Mouse (Mus musculus) frontal cortex, postnatal 14 days (tissue): Measurements from ENCODE around the gene Efcab11.
A peak's percentile ranks its signal among the peaks of the same experiment; 100 is the strongest.

ENCODE experiments used
- DNase-seq, 2 experiments: peaks; one replicate each; pipeline ENCODE4 v3.0.0; 2022; ENCODE audit warnings: low spot score in 2 of 2

The Efcab11 gene

DNA sequence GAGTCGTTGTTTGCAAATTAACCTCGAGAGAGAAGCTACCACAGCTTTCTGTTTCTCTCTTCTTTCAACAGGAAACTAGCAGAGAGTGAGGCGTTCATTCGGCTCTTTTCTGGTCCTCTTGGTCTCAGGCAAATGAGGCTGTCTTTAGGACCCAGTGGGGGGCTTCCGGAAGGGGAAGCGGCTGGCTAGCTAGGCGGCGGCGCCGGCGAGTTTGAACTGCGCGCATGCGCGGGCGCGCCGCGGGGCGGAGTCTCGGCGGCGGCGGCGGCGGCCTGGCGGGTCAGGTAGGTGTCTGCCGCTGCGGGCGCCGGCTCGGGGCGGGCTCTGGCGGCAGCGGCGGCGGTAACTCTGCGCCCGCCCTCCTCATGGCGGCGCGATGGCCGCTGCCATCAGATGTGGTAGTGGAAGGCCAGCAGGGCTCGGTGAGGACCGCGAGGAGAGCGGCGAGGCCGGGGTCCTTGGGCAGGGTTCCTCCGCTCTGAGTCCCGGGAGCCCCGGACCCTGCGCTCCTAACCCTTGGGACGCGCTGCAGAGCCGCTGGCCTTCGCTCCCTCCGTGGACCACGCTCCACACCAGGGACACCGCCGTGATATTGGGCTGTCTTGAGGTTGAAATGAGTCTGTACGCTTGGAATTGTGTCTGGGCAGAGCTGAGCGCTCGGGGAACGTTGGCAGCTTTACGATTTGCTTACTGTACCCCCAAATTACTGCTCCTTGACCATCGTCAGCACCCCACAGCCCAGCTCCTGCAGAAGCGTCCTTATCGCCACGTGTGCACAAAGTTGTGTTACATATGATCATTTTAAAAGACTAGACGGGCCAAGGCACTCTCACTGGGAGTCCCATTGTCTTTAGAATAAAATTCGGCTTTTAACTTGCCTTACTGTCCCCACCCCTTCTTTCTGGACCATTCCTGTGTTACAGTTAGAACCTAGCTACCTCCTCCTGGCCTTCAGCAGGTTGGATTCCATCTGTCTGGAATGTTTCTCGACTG lies at the start of gene Efcab11, which contains the start of gene Tdp1:
Gene Efcab11 (minus strand): TSS at position 171 of the 993 bp plus-strand sequence.
Gene Tdp1 (plus strand): TSS at position 249 of the 993 bp plus-strand sequence.
- DNase-seq = peak; percentile 79 to 83

DNA sequence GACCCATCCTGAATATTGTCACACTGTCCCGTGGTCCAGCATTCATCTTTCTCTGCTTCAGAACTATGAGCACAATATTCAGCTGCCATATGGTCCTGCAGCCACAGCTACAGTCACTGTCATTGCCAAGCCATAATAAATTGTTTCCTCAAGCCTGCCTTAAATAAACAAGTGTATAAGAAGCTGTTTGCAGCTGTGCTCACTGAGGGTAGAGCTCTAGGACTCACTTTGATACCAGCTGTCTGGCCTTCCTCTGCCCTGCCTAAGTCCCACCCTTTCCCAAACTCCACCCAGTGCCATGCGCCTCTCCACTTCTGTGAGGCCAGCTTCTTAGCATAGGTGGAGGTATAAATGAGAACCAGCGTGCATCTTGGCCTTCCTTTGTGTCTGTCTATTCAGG lies 49.4 kb upstream of the Efcab11 start:
- no peak for DNase-seq

DNA sequence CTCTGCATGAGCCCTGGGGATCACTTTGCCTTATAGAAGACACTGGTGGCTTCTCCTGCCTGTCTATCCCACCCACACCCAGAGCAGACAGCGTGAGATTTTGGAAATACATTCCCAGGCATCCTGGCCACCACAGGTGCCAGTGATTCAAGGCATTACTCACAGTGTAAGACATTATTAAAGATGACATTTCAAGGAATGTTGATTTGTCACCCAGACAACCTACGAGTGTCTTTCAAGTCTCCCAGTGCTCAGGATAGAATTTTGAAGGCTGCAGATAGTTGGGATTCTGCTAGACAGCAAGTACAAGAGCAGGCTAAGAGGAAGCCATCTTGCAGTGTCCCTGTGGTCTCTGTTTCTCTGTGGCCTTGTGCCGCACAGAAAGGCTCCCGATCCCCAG lies 48.0 kb upstream of the Efcab11 start:
- no peak for DNase-seq

DNA sequence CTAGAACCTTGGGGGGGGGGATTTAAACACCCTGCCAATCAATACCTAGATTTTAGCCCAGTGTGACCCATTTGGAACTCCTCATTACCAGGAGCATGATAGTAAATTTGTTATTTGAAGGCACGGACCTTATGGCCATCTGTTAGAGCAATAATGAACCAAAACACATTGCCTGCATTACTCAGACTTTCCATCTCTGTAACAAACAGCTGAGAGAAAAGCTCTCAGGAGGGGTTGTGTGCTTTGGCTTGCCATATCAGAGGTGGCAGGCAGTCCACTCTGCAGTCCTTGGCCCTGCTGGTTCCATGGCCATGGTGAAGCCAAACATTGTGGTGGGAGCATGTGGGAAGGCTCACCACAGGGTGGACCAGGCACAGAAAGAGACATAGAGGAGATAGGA lies 44.9 kb upstream of the Efcab11 start:
- DNase-seq = no peak

DNA sequence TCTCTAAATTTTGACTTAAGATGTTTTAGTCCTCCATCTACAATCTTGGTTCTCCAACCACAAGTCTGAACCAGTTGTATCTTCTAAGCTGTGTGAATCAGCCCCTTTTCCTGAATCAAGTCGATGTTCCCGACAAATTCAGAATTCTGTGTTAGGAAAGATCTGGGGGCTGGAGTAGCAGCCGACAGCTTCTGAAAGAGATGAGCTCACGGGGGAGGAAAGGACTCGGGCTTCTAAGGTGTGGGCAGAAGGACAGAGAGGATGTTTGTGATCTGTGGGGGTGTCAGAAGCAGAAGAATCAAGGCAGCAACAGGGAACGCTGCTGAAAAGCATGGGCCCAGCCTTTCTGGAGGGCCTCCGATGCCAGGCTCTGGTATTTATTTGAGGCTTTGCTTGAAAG lies 44.1 kb upstream of the Efcab11 start:
- peak in 1 of 2 experiments; percentile 27 for DNase-seq

DNA sequence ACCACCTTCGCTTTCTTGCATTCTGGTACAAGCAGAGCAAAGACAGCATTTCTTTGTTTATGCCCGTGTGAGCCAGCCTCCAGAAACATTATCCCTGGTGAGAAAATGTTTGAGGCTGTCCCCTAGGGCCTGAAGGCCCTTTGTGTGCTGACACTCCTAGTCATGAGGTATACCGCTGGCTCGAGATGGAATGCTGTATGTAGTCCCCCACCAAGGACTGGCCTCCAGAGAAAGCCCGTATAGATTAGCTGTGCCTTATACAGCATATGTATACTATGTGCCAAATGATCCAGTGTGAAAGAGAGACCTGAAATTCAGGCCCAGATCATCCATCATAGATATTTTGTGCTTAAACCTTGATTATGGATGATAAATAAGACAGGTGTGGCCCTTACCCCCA lies 39.5 kb upstream of the Efcab11 start:
- DNase-seq = no peak

DNA sequence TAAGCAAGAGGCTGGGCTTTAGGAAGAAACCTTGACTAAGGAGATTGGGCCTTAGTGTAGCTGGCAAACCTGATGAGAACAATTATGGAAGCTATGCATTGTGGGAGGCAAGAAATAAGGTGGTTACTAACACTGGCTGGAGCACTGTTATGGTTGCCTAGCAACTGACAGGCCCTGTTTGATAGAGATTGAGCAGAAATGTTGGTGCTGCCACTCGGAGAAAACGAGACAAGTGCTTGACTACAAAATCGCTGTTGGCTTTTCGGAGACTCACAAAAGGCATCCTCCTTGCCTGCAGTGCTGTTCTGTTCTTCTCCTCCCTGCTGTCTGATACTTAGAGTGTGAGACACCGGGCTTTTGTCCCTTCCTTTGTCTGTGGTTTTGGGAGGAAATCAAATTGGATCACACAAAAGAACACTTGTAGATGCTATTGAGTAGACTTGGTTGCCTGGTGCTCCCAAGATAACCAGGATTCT lies 38.9 kb upstream of the Efcab11 start:
- no peak for DNase-seq

DNA sequence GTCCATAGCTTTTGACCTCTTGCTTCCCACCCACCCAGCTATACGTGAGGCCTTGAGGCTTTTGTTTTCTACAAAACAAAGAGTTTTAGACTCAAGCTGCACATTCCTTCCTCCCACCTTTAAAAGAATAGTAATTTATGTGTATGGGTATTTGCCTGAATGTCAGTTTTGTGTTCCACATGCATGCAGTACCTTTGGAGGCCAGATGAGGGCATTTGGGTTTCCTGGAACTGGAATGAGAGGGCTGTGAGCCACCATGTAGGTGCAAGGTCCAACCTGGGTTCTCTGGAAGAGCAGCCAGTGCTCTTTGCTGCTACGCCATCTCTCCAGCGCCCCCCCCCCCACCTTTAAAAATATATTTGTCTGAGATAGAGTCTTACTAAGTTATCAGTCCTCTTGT lies 36.8 kb upstream of the Efcab11 start:
- DNase-seq = no peak

DNA sequence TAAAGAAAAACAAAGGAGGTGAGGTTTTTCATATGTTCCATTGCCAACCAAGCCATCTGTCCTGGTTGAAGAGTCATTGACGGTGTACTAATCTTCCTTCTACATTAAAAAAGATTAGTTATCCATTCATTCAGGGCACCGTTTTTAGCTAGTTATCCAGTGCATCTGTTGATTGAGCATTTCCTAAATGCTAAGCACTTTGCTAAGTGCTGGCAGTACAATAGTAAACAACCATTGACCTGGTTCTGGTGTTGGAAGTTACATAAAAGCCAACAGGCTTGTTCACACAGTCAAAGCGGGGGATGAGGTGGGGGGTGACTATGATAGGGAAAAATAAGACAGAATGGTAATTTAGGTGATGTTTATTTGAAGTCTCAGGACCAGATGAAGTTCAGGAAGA lies 35.4 kb upstream of the Efcab11 start:
- DNase-seq = no peak

DNA sequence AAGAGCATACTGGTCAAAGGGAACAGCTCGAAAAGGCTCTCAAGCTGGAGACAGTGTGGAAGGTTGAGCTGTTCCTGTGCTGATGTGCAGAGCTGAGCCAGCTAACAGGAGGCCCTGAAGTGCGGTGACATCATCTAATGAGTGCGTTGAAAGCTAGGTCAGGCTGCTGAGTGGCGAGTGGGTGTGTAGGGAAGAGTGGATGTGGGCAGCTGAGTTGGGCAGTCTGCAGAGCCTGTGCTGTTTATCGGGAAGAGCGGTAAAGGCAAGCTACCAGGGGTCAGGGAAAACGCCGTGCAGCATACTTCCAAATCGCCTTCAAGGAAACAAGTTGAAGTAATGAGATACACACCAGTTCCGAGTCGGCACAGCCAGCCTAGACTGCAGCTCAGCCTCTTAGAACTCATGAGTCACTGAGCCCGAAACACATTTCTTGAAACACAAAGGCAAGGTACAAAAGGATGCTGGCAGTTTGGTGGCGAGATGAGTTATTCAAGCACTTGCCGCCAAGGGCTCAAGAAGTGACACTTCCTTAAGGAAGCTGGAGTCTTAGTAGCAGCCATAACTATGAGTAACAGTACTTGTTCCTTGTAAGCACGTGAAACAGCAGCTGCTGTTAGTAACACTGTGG lies 33.7 kb upstream of the Efcab11 start:
- no peak for DNase-seq

DNA sequence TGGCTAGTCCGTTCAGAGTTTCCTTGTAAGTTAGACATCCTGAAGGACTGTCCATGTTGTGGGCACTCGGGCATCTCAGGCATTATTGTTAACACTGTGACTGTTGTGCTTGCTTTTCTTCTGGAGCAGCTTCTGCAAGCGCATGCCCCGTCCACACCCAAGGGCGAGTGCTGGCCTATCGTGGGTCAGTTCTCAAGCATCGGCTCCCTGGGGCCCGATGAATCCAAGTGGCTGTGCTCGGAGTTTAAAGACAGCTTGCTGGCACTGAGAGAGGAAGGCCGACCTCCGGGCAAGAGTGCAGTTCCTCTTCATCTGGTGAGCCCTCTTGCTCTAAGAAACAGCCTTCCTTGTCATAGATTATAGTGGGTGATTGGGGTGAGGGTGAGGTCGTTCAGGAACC lies 27.2 kb upstream of the Efcab11 start:
- DNase-seq = no peak

DNA sequence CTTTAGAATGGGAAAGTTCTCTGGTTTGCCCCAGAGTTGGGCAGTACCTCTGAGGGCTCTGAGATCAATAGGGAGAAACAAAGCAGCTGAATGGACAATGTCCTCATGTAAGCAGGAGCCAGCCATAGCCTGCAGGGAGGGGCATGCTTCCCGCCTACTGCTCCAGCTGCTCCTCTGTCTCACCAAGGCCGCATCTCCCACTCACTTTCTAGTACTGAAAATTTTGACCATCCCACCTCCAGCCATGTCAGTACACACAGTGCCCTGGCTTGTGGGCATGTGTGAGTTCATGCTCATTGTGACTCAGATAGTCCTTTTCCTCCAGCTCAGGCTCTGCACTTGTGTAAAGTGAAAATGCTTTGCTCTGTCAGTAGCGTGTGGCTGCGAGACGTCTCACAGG lies 20.3 kb upstream of the Efcab11 start:
- no peak for DNase-seq

DNA sequence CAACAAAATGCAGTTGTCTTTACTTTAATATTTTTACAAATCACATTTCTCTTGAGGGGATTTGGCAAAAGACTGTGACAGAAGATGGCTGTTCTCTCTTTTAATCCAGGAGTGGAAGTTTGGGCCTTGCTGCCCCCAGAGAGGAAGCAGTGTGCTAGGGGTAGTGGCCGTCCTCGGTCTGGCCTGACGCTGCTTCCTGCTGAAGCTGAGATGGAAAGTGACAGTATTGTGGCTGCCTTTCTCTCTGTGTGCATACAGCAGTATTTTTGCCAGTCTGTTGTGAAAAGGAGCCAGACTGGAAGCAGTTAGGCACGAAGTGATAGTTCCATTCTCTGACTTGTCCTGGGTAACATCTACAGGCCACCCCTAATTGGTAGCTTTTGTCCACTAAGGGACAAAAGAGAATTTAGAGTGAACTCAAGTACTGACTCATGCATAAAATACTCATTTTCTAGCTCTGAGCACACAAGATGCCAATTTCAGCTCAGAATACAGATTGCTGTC lies 18.7 kb upstream of the Efcab11 start:
- DNase-seq = no peak

DNA sequence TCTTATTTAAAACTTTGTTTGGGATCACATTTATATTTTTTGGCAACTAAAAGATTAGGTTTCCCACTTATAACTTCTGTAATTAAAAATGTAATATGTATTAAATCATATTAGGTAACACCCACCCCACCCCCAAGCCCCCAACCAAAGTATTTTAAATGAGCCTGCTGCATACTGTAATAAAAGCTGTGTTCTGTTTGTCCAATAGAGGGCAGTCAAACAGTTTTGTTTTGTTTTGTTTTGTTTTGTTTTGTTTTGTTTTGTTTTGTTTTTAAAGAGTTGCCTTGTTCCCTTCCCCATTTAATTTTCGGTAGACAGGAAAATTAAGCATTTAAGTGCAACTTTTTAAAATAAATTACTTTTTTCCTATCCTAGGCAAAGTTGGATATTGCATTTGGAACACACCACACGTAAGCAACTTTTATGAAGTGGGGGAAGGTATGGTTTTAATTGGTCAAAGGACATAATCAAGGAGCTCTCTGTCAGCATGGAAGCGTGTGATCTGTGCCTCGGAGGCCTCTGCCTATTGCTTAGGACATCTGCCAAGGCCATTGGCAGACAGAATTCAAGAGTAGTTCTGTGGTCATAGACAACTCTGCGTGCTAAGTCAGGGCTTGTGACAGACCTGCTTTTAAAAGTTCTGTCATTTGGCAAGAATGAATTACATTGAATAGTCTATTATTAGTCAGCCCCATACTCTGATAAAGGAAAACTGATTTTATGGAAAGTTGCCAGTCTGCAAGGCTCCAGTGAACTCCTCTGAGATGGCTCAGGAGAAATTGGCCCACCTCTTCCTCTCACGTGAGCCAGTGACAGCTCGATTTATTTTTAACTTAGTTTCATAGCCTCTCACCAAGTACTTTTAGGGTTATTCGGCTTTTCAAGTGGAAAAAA lies 18.0 kb upstream of the Efcab11 start:
- no peak for DNase-seq

DNA sequence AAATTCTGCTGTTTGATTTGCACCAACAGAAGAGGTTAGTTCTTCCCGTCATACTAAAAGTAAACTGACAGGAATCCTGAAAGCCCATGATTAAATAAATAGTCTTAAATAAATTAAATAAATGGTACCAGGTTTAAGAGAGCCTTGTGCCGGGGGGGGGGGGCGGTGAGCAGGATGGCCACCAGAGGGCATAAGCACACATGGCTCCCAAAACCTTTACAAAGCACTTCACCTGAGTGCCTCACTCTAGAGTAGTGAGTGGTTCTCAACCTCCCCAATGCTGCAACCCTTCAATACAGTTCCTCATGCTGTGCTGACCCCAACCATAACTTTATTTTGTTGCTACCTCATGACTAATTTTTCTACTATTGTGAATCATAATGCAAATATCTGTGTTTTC lies 15.8 kb upstream of the Efcab11 start:
- DNase-seq = no peak

DNA sequence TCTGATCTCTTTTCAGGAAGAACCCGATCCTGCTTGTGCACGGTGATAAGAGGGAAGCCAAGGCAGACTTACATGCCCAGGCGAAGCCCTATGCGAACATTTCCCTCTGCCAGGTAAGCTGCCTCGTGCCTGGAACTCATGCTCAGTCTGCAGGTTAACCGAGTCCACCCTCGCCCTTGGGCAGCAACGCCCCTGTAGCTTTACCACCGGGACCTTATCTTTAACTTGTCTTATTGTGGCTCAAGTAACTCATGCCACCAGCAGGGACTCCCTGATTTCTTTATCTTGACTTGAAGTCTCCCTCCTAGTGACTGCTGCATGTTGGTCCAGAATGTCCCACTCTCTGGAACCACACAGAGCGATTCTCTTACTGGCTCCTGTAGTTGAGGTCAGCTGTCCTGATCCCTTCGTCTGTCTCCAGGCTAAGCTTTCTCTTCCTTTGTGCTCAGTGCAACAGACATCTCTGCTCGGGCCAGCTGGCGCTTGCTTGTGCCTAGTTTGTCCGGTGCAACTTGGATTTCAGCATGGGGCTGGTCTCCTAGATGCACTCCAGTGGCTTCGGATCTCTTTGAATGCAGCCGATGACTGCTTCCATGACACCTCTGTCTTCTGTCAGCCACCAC lies 14.1 kb upstream of the Efcab11 start:
- no peak for DNase-seq

DNA sequence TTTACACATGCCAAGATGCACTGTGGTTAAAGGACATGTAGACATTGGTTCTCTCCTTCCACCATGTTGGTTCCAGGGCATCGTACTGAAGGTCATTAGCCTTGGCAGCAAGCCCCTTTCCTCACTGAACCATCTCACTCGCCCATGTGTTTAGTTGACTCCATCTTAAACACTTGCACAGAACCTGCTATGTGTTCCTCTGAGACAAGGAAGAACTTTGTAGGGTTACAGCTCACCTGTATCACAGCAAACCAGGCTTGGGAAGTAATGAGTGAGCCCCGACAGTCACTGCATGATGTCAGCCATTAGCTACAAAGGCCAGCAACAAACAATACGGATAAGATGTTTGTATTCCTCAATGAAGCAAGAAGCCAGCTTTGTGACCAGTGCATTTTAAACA lies 13.6 kb upstream of the Efcab11 start:
- no peak for DNase-seq

DNA sequence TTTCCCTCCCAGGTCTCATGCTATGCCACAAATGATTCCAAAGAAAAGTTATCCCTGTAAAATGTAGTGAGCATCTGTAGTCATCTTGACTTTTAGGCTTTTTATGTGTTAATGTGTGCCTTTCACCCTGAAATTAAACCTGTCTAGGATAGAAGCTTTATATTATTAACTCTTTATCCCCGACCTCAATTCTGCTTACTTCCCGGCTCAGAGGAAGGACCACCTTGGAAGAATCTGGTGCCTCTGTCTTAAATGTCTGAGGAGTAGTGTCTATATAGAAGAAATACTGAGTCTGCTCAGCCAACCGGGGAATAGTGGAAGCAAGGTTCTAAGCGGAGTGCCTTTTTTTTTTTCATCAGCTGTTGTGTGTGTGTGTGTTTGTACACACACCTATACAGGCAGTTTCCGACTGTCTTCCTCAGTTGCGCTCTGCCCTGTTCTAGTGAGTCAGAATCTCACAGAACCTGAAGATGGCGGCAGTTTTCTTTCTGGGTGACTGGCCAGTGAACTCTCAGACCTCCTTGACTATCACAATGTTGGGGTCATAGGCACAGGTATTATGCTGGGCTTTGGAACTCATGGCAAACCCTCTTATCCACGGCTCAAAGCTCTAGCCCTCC lies 1.2 kb upstream of the Efcab11 start:
- no peak for DNase-seq

DNA sequence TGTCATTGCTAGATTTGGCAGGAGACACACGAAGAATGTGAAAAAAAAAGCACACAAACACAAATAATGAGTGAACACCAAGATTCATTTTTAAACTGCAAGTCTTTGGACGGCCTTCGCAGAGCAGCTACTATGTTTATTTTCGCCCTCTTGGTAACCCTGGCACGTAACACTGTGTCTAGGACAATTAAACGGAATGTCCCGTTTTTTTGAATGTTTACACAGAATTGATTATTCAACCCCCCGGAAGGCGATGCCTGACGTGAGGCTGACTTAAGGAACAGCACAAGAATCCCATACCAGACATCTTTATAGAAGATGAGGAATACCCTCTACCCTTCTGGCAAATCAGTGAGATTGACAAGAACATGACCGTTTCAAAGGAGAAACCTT lies 530 bp downstream of the Efcab11 start:
- DNase-seq = no peak

DNA sequence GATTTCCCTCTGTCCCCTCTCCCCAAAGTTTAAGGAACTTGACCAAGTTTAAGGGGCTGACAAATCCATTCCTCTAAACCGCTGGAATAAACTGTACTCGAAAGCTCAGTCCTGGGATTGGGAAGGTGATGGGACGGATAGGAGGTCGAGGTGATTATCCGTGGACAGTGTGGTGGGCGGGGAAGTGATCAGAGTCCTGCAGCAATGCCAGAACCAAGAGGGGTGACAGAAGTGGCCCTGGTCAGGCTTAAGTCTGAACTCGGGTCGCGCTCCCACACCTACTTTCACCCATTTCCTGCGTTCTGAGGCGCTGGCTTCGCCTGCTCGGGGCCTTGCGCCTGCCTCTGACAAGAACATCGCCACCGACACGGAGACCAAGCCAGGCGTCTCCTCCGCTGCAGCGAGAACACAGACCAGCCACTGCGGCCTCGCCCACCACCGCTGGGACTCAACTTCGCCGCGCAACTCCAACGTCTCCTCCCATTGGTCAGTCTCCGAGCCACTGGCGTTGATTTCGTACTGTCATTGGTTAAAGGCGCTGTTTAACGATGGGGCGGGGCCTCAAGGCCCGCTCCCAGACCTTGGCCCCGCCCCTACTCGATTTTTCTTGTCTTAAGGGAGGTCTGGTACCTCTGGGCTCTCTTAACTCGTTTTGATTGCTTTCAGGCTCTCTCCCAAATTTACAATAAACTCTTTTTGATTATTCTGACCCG lies 1.1 kb downstream of the Efcab11 start:
- peak; percentile 77 to 84 for DNase-seq
